Mouse (Mus musculus) left cerebral cortex, postnatal 36 days (tissue): ENCODE results near the gene Lrrc7. TPM values are rescaled to one million over a fixed set of nuclear protein-coding genes. Genes with fewer than 3 reads are reported as not detected.

ENCODE experiments used
- DNase-seq, 2 experiments: peaks; one replicate each; pipeline ENCODE4 v3.0.0; 2021 to 2022; ENCODE audit warnings: low spot score in 2 of 2, mixed read lengths in 1 of 2
- intact Hi-C: fragments of 180-260 bp; cut with DNase I; formaldehyde crosslinking; loops from one replicate; pipeline ENCODE4 v1.15.1; 2025
- total RNA-seq, 2 experiments: library from RNA; stranded (reverse); gene quantifications; 2 replicates each; pipeline ENCODE4 v1.2.3; 2021

Gene Lrrc7
- total RNA-seq, 2 experiments from 2014 or later: 106 to 140 TPM

GRCm38 (mm10) chr3:158202776-158203175 lies 359.2 kb downstream of the Lrrc7 start:
- intact Hi-C loops: loop anchor here (10.0 kb wide), 1 partner anchor 362 kb away; the partner anchor contains the start of gene Lrrc7
- no peak for DNase-seq

GRCm38 (mm10) chr3:158195426-158195825 lies 366.6 kb downstream of the Lrrc7 start:
- no peak for DNase-seq
- intact Hi-C loops: no loop called here

- intact Hi-C loops: no loop called here
Measured at GRCm38 (mm10) chr3:158193229-158193628, 368.8 kb downstream of the Lrrc7 start.

GRCm38 (mm10) chr3:158174880-158175735 lies 386.9 kb downstream of the Lrrc7 start:
- no peak for DNase-seq
- intact Hi-C loops: no loop called here

More at GRCm38 (mm10) chr3:158193229-158193628, 368.8 kb downstream of the Lrrc7 start:
- no peak for DNase-seq

- no peak for DNase-seq
- intact Hi-C loops: no loop called here
Measured at GRCm38 (mm10) chr3:158169180-158169579, 392.8 kb downstream of the Lrrc7 start.

GRCm38 (mm10) chr3:158168454-158168853 lies 393.6 kb downstream of the Lrrc7 start:
- no peak for DNase-seq
- intact Hi-C loops: no loop called here

GRCm38 (mm10) chr3:158165004-158165403 lies 397.0 kb downstream of the Lrrc7 start:
- intact Hi-C loops: no loop called here
- DNase-seq: no peak

GRCm38 (mm10) chr3:158164452-158164851 lies 397.6 kb downstream of the Lrrc7 start:
- intact Hi-C loops: no loop called here

GRCm38 (mm10) chr3:158163127-158163526 lies 398.9 kb downstream of the Lrrc7 start:
- no peak for DNase-seq
- intact Hi-C loops: no loop called here

More at GRCm38 (mm10) chr3:158164452-158164851, 397.6 kb downstream of the Lrrc7 start:
- DNase-seq: no peak

- intact Hi-C loops: no loop called here
- DNase-seq: no peak
Measured at GRCm38 (mm10) chr3:158161924-158162490, 400.0 kb downstream of the Lrrc7 start.

GRCm38 (mm10) chr3:158155515-158156286 lies 406.3 kb downstream of the Lrrc7 start:
- no peak for DNase-seq
- intact Hi-C loops: no loop called here

- intact Hi-C loops: no loop called here
Measured at GRCm38 (mm10) chr3:158154134-158154533, 407.9 kb downstream of the Lrrc7 start.

GRCm38 (mm10) chr3:158148998-158149397 lies 413.0 kb downstream of the Lrrc7 start:
- intact Hi-C loops: no loop called here

More at GRCm38 (mm10) chr3:158154134-158154533, 407.9 kb downstream of the Lrrc7 start:
- no peak for DNase-seq

GRCm38 (mm10) chr3:158140629-158141028 lies 421.4 kb downstream of the Lrrc7 start:
- intact Hi-C loops: no loop called here
- no peak for DNase-seq

More at GRCm38 (mm10) chr3:158148998-158149397, 413.0 kb downstream of the Lrrc7 start:
- no peak for DNase-seq

GRCm38 (mm10) chr3:158137796-158138195 lies 424.2 kb downstream of the Lrrc7 start:
- no peak for DNase-seq
- intact Hi-C loops: no loop called here

- DNase-seq: no peak
- intact Hi-C loops: no loop called here
Measured at GRCm38 (mm10) chr3:158131672-158132071, 430.3 kb downstream of the Lrrc7 start.

- intact Hi-C loops: no loop called here
- no peak for DNase-seq
Measured at GRCm38 (mm10) chr3:158131233-158131632, 430.8 kb downstream of the Lrrc7 start.

GRCm38 (mm10) chr3:158122899-158123298 lies 439.1 kb downstream of the Lrrc7 start:
- DNase-seq: no peak
- intact Hi-C loops: no loop called here

GRCm38 (mm10) chr3:158105260-158105659 lies 456.8 kb downstream of the Lrrc7 start:
- intact Hi-C loops: no loop called here

GRCm38 (mm10) chr3:158103467-158103866 lies 458.6 kb downstream of the Lrrc7 start:
- no peak for DNase-seq
- intact Hi-C loops: no loop called here

More at GRCm38 (mm10) chr3:158105260-158105659, 456.8 kb downstream of the Lrrc7 start:
- DNase-seq: no peak
